Mouse (Mus musculus) ES-E14 (cell line): ENCODE measurements at regions not wholly inside any gene's neighbourhood (a gene's known extent, or its start where the extent isn't known, plus 50 kb on each side); places are given as distances from the start of the nearest gene placed in this dataset.

Source experiments
- CHD2 ChIP-seq: IDR thresholded peaks from 2 replicates; pipeline ENCODE4 v1.6.1; 2014; ENCODE audit warnings: mild to moderate bottlenecking, low read depth, low read length, inconsistent platforms
- MAFK ChIP-seq: IDR thresholded peaks from 2 replicates; pipeline ENCODE4 v1.6.1; 2014; ENCODE audit warnings: mild to moderate bottlenecking, low read depth, low read length, inconsistent platforms; ENCODE audit not compliant: insufficient read depth
- ZC3H11A ChIP-seq: IDR thresholded peaks from 2 replicates; pipeline ENCODE4 v1.6.1; 2012; ENCODE audit warnings: low read depth, mild to moderate bottlenecking, inconsistent platforms, low read length, borderline replicate concordance
- ZNF384 ChIP-seq: IDR thresholded peaks from 2 replicates; pipeline ENCODE4 v1.6.1; 2012; ENCODE audit warnings: low read depth, low read length, inconsistent platforms

GRCm38 (mm10) chr9:120867861-120868260, 61.2 kb upstream of the Ctnnb1 start:
- no peak for TF ChIP-seq ZNF384
- no peak for TF ChIP-seq CHD2
- TF ChIP-seq ZC3H11A: no peak
- TF ChIP-seq MAFK: no peak
